Mouse (Mus musculus) frontal cortex, postnatal 36 days (tissue): ENCODE data around the gene Tff3.
A peak's percentile ranks its signal among the peaks of the same experiment; 100 is the strongest.

Experiments
- DNase-seq, 2 experiments: peaks; one replicate each; pipeline ENCODE4 v3.0.0; 2022; ENCODE audit warnings: low spot score in 2 of 2

Tff3 gene

GRCm38 (mm10) chr17:31129452-31129851, at the start of gene Tff3:
Gene Tff3 (minus strand): TSS chr17:31129646.
- DNase-seq, result no peak

GRCm38 (mm10) chr17:31176321-31176720, 46.9 kb upstream of the Tff3 start:
- DNase-seq, result no peak

GRCm38 (mm10) chr17:31169796-31170195, 40.4 kb upstream of the Tff3 start:
- DNase-seq, result no peak

GRCm38 (mm10) chr17:31165127-31165526, 35.7 kb upstream of the Tff3 start, which contains the start of gene Tff1:
Gene Tff1 (minus strand): TSS chr17:31165277.
- no peak for DNase-seq

- no peak for DNase-seq
These were observed 34.4 kb upstream of the Tff3 start for GRCm38 (mm10) chr17:31163821-31164220.

GRCm38 (mm10) chr17:31162607-31163006, 33.2 kb upstream of the Tff3 start:
- DNase-seq, result no peak

- no peak for DNase-seq
These were observed 30.8 kb upstream of the Tff3 start for GRCm38 (mm10) chr17:31160291-31160690.

GRCm38 (mm10) chr17:31157921-31158320, 28.5 kb upstream of the Tff3 start:
- DNase-seq, result no peak

GRCm38 (mm10) chr17:31153785-31154184, 24.3 kb upstream of the Tff3 start:
- DNase-seq, result no peak

- no peak for DNase-seq
These were observed 23.6 kb upstream of the Tff3 start for GRCm38 (mm10) chr17:31152966-31153499.

GRCm38 (mm10) chr17:31152512-31152911, 23.1 kb upstream of the Tff3 start:
- DNase-seq, result no peak

GRCm38 (mm10) chr17:31145998-31146397, 16.6 kb upstream of the Tff3 start:
- no peak for DNase-seq

GRCm38 (mm10) chr17:31144040-31145037, 14.9 kb upstream of the Tff3 start, which contains the start of gene Tff2:
Gene Tff2 (minus strand): TSS chr17:31144282.
- no peak for DNase-seq

GRCm38 (mm10) chr17:31142116-31142515, 12.7 kb upstream of the Tff3 start:
- no peak for DNase-seq

- DNase-seq, result peak; percentile 39 to 57
These were observed 9.0 kb upstream of the Tff3 start for GRCm38 (mm10) chr17:31138398-31138797.

GRCm38 (mm10) chr17:31136821-31137220, 7.4 kb upstream of the Tff3 start:
- DNase-seq, result no peak

GRCm38 (mm10) chr17:31136291-31136690, 6.8 kb upstream of the Tff3 start:
- no peak for DNase-seq

- no peak for DNase-seq
These were observed 5.5 kb upstream of the Tff3 start for GRCm38 (mm10) chr17:31134913-31135312.

GRCm38 (mm10) chr17:31133776-31134175, 4.3 kb upstream of the Tff3 start:
- no peak for DNase-seq

- DNase-seq, result peak; percentile 47 to 51
These were observed 1.9 kb upstream of the Tff3 start for GRCm38 (mm10) chr17:31131269-31131821.

GRCm38 (mm10) chr17:31128708-31129318, 633 bp downstream of the Tff3 start:
- no peak for DNase-seq
